Mouse (Mus musculus) liver, adult 2 months (tissue): ENCODE measurements around the gene Tnnc2. TPM values are rescaled to one million over a fixed set of nuclear protein-coding genes. Genes with fewer than 3 reads are reported as not detected.

ENCODE experiments used
- DNase-seq: peaks from one replicate; pipeline ENCODE4 v3.0.0-alpha.2; 2011; ENCODE audit warnings: low read depth, low spot score; ENCODE audit errors: extremely low read depth
- H3K27ac ChIP-seq: fragments of 200-500 bp; replicated peaks from 2 replicates; pipeline ENCODE4 v1.5.1; 2012; ENCODE audit warnings: low read depth, mild to moderate bottlenecking, control low read depth, inconsistent platforms, low read length; ENCODE audit not compliant: insufficient read depth
- H3K27me3 ChIP-seq: fragments of 200-500 bp; 2 replicates; pipeline ENCODE4 v1.6.1; 2012; ENCODE audit warnings: mild to moderate bottlenecking, moderate library complexity, low read length, inconsistent platforms; ENCODE audit not compliant: control insufficient read depth, insufficient read depth
- H3K36me3 ChIP-seq: fragments of 200-500 bp; 2 replicates; pipeline ENCODE4 v1.6.1; 2012; ENCODE audit warnings: low read length, inconsistent platforms; ENCODE audit not compliant: control insufficient read depth, insufficient read depth
- H3K4me1 ChIP-seq: fragments of 200-500 bp; 2 replicates; pipeline ENCODE4 v1.6.1; 2011; ENCODE audit warnings: low read length; ENCODE audit not compliant: control insufficient read depth, insufficient read depth
- H3K4me3 ChIP-seq: fragments of 200-500 bp; 2 replicates; pipeline ENCODE4 v1.5.1; 2011; ENCODE audit warnings: low read depth, mild to moderate bottlenecking, control low read depth, low read length, moderate library complexity; ENCODE audit not compliant: insufficient read depth
- H3K79me2 ChIP-seq: fragments of 200-500 bp; 2 replicates; pipeline ENCODE4 v1.6.1; 2012; ENCODE audit warnings: inconsistent platforms, mild to moderate bottlenecking, low read length, moderate library complexity; ENCODE audit not compliant: control insufficient read depth, insufficient read depth
- H3K9ac ChIP-seq: fragments of 200-500 bp; 2 replicates; pipeline ENCODE4 v1.6.1; 2012; ENCODE audit warnings: low read depth, mild to moderate bottlenecking, control low read depth, inconsistent platforms, low read length
- CTCF ChIP-seq: fragments of 200-500 bp; IDR thresholded peaks from 2 replicates; pipeline ENCODE4 v1.5.1; 2011; ENCODE audit warnings: low read depth, low read length, control low read depth
- POLR2A ChIP-seq: fragments of 200-500 bp; IDR thresholded peaks from 2 replicates; pipeline ENCODE4 v1.6.1; 2011; ENCODE audit warnings: low read length, control low read depth; ENCODE audit not compliant: insufficient read depth; ENCODE audit errors: extremely low read depth
- WGBS: fragments of 180-500 bp; shearing (Covaris S2); methylation state at CpG from one replicate; pipeline ENCODE4 v1.1.7; 2018; 5-methylcytosine and 5-hydroxymethylcytosine counted together
- polyA plus RNA-seq: library from polyadenylated mRNA; depleted of rRNA; stranded (reverse); fragments of >200 nt; gene quantifications from 2 replicates; pipeline ENCODE4 v1.2.3, GENCODE M21; 2012
- total RNA-seq: library from RNA; depleted of rRNA; stranded (reverse); fragments of >200 nt; gene quantifications from 2 replicates; pipeline ENCODE4 v1.2.3, GENCODE M21; 2014

Gene Tnnc2
- total and polyA plus RNA-seq, 2 experiments, result 6.1 TPM; not detected in 1

DNA sequence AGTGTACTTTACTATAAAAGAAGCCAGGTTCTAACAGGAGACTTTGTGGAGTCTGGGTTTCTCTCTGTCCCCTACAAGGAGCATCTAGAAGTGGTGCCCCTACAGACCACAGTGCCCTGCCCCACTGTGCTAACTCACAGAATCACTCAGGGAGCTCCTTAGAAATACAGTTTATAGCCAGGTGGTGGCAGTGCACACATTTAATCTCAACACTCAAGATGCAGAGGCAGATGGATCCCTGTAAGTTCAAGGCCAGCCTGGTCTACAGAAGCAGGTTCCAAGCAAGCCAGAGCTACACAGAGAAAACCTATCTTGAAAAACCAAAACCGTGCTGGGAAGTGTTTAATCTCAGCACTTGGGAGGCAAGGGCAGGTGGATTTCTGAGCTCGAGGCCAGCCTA is 14.0 kb upstream of the Tnnc2 start:
- H3K27ac ChIP-seq, result no peak overlapping the region
- TF ChIP-seq CTCF (no peak), POLR2A (no peak)
- peaks cover 20% of the 10 kb centered on the region for H3K36me3 ChIP-seq
- no peaks in the 10 kb centered on the region for H3K79me2 ChIP-seq
- 94% methylated on average over 2 of the region's 2 CpGs for WGBS
- H3K4me3 ChIP-seq, result no peak overlapping the region
- H3K27me3 ChIP-seq, result no peaks in the 10 kb centered on the region
- no peak for DNase-seq
- H3K9ac ChIP-seq, result no peak overlapping the region
- H3K4me1 ChIP-seq, result peaks cover 13% of the 10 kb centered on the region

DNA sequence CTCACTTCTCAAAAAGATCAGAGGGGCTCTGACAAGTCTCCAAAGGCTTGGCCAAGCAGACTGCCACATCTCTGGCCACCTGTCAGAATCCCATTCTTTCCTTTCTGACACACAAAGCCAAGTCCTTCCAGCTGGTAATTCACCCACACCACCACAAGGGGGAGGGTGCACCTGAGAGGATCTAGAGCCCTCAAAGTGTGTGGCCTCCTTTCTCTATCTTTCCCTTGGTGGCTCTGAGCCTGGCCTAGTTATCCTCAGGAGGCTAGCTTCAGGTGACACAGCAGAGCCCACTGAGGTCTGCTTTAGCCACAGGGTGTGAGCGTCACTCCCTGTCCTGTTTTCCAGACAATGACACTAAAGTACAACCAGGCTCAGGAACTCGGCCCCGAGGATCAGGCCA is 13.5 kb upstream of the Tnnc2 start:
- peaks cover 20% of the 10 kb centered on the region for H3K36me3 ChIP-seq
- H3K9ac ChIP-seq, result no peak overlapping the region
- no peaks in the 10 kb centered on the region for H3K27me3 ChIP-seq
- TF ChIP-seq POLR2A (no peak), CTCF (peak; percentile 64; the same call in 1 of the 2 replicates)
- H3K4me3 ChIP-seq, result no peak overlapping the region
- 22% methylated on average over 3 of the region's 3 CpGs for WGBS
- DNase-seq, result peak; percentile 38
- no peak overlapping the region for H3K27ac ChIP-seq
- no peaks in the 10 kb centered on the region for H3K79me2 ChIP-seq
- H3K4me1 ChIP-seq, result peaks cover 13% of the 10 kb centered on the region

DNA sequence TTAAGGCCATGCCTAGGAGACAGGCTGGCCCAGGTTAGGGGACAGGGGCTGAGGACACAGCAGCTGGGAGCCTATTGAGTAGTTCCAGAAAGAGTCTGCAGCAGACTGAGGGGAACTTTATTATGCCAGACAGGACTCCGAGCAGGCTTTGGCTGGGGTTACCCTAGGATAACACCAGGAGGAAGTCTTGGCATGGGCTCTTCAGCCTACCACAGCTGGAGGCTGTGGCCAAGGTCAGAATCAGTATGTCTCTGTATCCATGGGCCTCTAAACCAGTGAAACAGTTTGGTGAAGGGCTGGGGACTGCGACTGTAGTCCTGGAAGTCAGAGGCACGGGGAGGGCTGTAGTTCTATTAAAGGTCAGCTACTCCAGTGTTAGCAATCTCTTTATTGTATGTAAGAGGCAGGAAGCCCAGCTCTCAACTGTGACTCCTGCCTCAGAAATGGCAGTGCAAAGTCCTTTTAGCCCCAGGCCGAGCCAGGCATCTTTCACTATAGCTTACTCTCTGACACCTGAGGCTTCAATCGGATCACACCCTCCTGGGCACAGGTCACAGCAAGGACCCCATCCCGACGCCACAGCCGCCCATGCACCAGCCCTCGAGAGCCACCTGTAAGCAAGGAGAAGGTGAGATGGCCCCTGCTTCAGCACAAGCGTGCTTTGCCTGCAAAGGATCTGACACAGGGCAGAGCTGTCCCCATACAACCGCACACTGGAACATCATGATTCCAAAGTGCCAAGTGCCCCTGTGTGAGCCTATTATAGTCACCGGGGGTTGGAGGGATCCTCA is 12.8 kb upstream of the Tnnc2 start:
- 77% methylated on average over 12 of the region's 12 CpGs for WGBS
- no peak overlapping the region for H3K27ac ChIP-seq
- no peak overlapping the region for H3K9ac ChIP-seq
- no peak overlapping the region for H3K4me3 ChIP-seq
- TF ChIP-seq CTCF (no peak), POLR2A (no peak)
- H3K79me2 ChIP-seq, result no peaks in the 10 kb centered on the region
- peaks cover 16% of the 10 kb centered on the region for H3K36me3 ChIP-seq
- peaks cover 13% of the 10 kb centered on the region for H3K4me1 ChIP-seq
- H3K27me3 ChIP-seq, result no peaks in the 10 kb centered on the region
- DNase-seq, result no peak

- DNase-seq, result no peak
- Histone ChIP-seq H3K9ac (no peak overlapping the region), H3K4me1 (peaks cover 16% of the 10 kb centered on the region), H3K79me2 (no peaks in the 10 kb centered on the region), H3K36me3 (peaks cover 11% of the 10 kb centered on the region), H3K27me3 (no peaks in the 10 kb centered on the region), H3K4me3 (no peak overlapping the region), H3K27ac (no peak overlapping the region)
- WGBS, result 75% methylated on average over 18 of the region's 18 CpGs
- TF ChIP-seq CTCF (no peak), POLR2A (no peak)
Observed at GRCm38 (mm10) chr2:164791841-164792261, 12.1 kb upstream of the Tnnc2 start.

- Histone ChIP-seq H3K4me3 (no peak overlapping the region), H3K4me1 (peaks cover 21% of the 10 kb centered on the region), H3K79me2 (no peaks in the 10 kb centered on the region), H3K9ac (no peak overlapping the region), H3K36me3 (peaks cover 7% of the 10 kb centered on the region), H3K27ac (no peak overlapping the region), H3K27me3 (no peaks in the 10 kb centered on the region)
- DNase-seq, result peak; percentile 99
- TF ChIP-seq POLR2A (no peak), CTCF (no peak)
- WGBS, result 18% methylated on average over 4 of the region's 4 CpGs
Observed at GRCm38 (mm10) chr2:164790451-164790850, 10.7 kb upstream of the Tnnc2 start.

GRCm38 (mm10) chr2:164788411-164788810 is 8.6 kb upstream of the Tnnc2 start:
- DNase-seq, result no peak
- peaks cover 21% of the 10 kb centered on the region for H3K4me1 ChIP-seq
- WGBS, result 79% methylated on average over 4 of the region's 4 CpGs
- TF ChIP-seq POLR2A (no peak), CTCF (no peak)
- no peak overlapping the region for H3K9ac ChIP-seq
- H3K27me3 ChIP-seq, result no peaks in the 10 kb centered on the region
- no peak overlapping the region for H3K27ac ChIP-seq
- no peak overlapping the region for H3K4me3 ChIP-seq
- peaks cover 4% of the 10 kb centered on the region for H3K36me3 ChIP-seq
- no peaks in the 10 kb centered on the region for H3K79me2 ChIP-seq
